Mouse (Mus musculus) limb, embryonic 11.5 days (tissue): ENCODE measurements around the gene Dtx1. TPM values are rescaled to one million over a fixed set of nuclear protein-coding genes. Genes with fewer than 3 reads are reported as not detected.

Experiments
- ATAC-seq: fragments of 200-750 bp; cut with Nextera tagmentation; 2 replicates; pipeline ENCODE4 v1.8.0; 2017; ENCODE audit warnings: low read depth; ENCODE audit not compliant: insufficient number of reproducible peaks, low FRiP score, low TSS enrichment
- DNase-seq: peaks from one replicate; pipeline ENCODE4 v3.0.0-alpha.2; 2015; ENCODE audit warnings: low spot score
- H3K27ac ChIP-seq: fragments of 300-500 bp; sonication (generic); replicated peaks from 2 replicates; pipeline ENCODE4 v1.5.1; 2014; ENCODE audit warnings: low read depth, mild to moderate bottlenecking, low read length
- H3K27me3 ChIP-seq: fragments of 300-500 bp; sonication (generic); 2 replicates; pipeline ENCODE4 v1.6.1; 2014; ENCODE audit warnings: mild to moderate bottlenecking, low read length, mixed read lengths; ENCODE audit not compliant: control insufficient read depth, insufficient read depth
- H3K36me3 ChIP-seq: fragments of 300-500 bp; sonication (generic); 2 replicates; pipeline ENCODE4 v1.6.1; 2014; ENCODE audit warnings: mild to moderate bottlenecking, low read length, moderate library complexity, mixed read lengths; ENCODE audit not compliant: control insufficient read depth, insufficient read depth
- H3K4me1 ChIP-seq: fragments of 300-500 bp; sonication (generic); 2 replicates; pipeline ENCODE4 v1.6.1; 2014; ENCODE audit warnings: low read length, mixed read lengths; ENCODE audit not compliant: control insufficient read depth, insufficient read depth
- H3K4me2 ChIP-seq: fragments of 300-500 bp; sonication (generic); 2 replicates; pipeline ENCODE4 v1.6.1; 2014; ENCODE audit warnings: low read depth, mild to moderate bottlenecking, moderate library complexity; ENCODE audit not compliant: severe bottlenecking
- H3K4me3 ChIP-seq: fragments of 300-500 bp; sonication (generic); 2 replicates; pipeline ENCODE4 v1.5.1; 2014; ENCODE audit warnings: low read depth, low read length
- H3K9ac ChIP-seq: fragments of 300-500 bp; sonication (generic); 2 replicates; pipeline ENCODE4 v1.6.1; 2014; ENCODE audit warnings: mild to moderate bottlenecking, low read length
- H3K9me3 ChIP-seq: fragments of 300-500 bp; sonication (generic); 2 replicates; pipeline ENCODE4 v1.6.1; 2016; ENCODE audit warnings: low read length; ENCODE audit not compliant: control insufficient read depth
- WGBS: fragments of 180-500 bp; shearing (Covaris S2); extraction: QIAGEN DNeasy Blood & Tissue Kit; methylation state at CpG from one replicate; pipeline ENCODE4 v1.1.7; 2014; 5-methylcytosine and 5-hydroxymethylcytosine counted together
- polyA plus RNA-seq: library from polyadenylated mRNA; unstranded; fragments of >200 nt; fragmentation: Nextera tagmentation; extraction: Ambion mirVana; gene quantifications from 2 replicates; pipeline ENCODE4 v1.2.1, GENCODE M21; 2014

Gene Dtx1
- 3.0 and 3.5 TPM in 2 replicates for polyA plus RNA-seq

GRCm38 (mm10) chr5:120711827-120712226 is at the start of gene Dtx1:
TSS of gene Dtx1 (minus strand) at chr5:120711927.
- Histone ChIP-seq H3K4me2 (peak within 1 kb of the TSS; percentile 55), H3K4me3 (peak within 1 kb of the TSS; percentile 49), H3K4me1 (peaks cover 11% of the 10 kb centered on the region), H3K36me3 (no peaks in the 10 kb centered on the region), H3K27ac (no peak within 1 kb of the TSS), H3K27me3 (peaks cover 58% of the 10 kb centered on the region), H3K9me3 (no peaks in the 10 kb centered on the region), H3K9ac (peak within 1 kb of the TSS; percentile 49)
- ATAC-seq (no peak), DNase-seq (no peak)
- 37% methylated on average over 3 of the region's 3 CpGs for WGBS

- WGBS, result 95% methylated on average over 4 of the region's 4 CpGs
- ATAC-seq, result no peak
- Histone ChIP-seq H3K9ac (no peak overlapping the region), H3K4me2 (no peak overlapping the region), H3K9me3 (no peaks in the 10 kb centered on the region), H3K27me3 (no peaks in the 10 kb centered on the region), H3K4me1 (no peaks in the 10 kb centered on the region), H3K27ac (no peak overlapping the region), H3K4me3 (no peak overlapping the region), H3K36me3 (no peaks in the 10 kb centered on the region)
- no peak for DNase-seq
Observed at GRCm38 (mm10) chr5:120754215-120754614, 42.5 kb upstream of the Dtx1 start.

GRCm38 (mm10) chr5:120752786-120753185 is 41.1 kb upstream of the Dtx1 start:
- Histone ChIP-seq H3K36me3 (no peaks in the 10 kb centered on the region), H3K27me3 (no peaks in the 10 kb centered on the region), H3K9me3 (no peaks in the 10 kb centered on the region), H3K9ac (no peak overlapping the region), H3K4me2 (no peak overlapping the region), H3K27ac (no peak overlapping the region), H3K4me1 (no peaks in the 10 kb centered on the region), H3K4me3 (no peak overlapping the region)
- ATAC-seq, result no peak
- WGBS, result 81% methylated on average over 3 of the region's 3 CpGs
- no peak for DNase-seq

GRCm38 (mm10) chr5:120751206-120751605 is 39.5 kb upstream of the Dtx1 start:
- no peak for ATAC-seq
- H3K36me3 ChIP-seq, result no peaks in the 10 kb centered on the region
- H3K9me3 ChIP-seq, result no peaks in the 10 kb centered on the region
- 73% methylated on average over 3 of the region's 3 CpGs for WGBS
- H3K4me3 ChIP-seq, result no peak overlapping the region
- no peak overlapping the region for H3K9ac ChIP-seq
- H3K4me1 ChIP-seq, result no peaks in the 10 kb centered on the region
- H3K4me2 ChIP-seq, result no peak overlapping the region
- no peak overlapping the region for H3K27ac ChIP-seq
- no peaks in the 10 kb centered on the region for H3K27me3 ChIP-seq
- DNase-seq, result no peak

- H3K27ac ChIP-seq, result no peak within 1 kb of the TSS
- WGBS, result 71% methylated on average over 5 of the region's 5 CpGs
- no peaks in the 10 kb centered on the region for H3K36me3 ChIP-seq
- H3K27me3 ChIP-seq, result no peaks in the 10 kb centered on the region
- H3K9me3 ChIP-seq, result no peaks in the 10 kb centered on the region
- H3K9ac ChIP-seq, result no peak within 1 kb of the TSS
- H3K4me2 ChIP-seq, result no peak within 1 kb of the TSS
- H3K4me1 ChIP-seq, result no peaks in the 10 kb centered on the region
- no peak for ATAC-seq
- H3K4me3 ChIP-seq, result no peak within 1 kb of the TSS
- no peak for DNase-seq
Observed at GRCm38 (mm10) chr5:120749688-120750087, 38.0 kb upstream of the Dtx1 start, which contains the start of gene Oas2. TSS of gene Oas2 (minus strand) at chr5:120749853.

- DNase-seq (peak; percentile 60), ATAC-seq (no peak)
- Histone ChIP-seq H3K4me3 (no peak overlapping the region), H3K9ac (no peak overlapping the region), H3K4me1 (no peaks in the 10 kb centered on the region), H3K27ac (no peak overlapping the region), H3K36me3 (no peaks in the 10 kb centered on the region), H3K27me3 (no peaks in the 10 kb centered on the region), H3K9me3 (no peaks in the 10 kb centered on the region), H3K4me2 (no peak overlapping the region)
- 12% methylated on average over 5 of the region's 5 CpGs for WGBS
Observed at GRCm38 (mm10) chr5:120746451-120746850, 34.7 kb upstream of the Dtx1 start.

GRCm38 (mm10) chr5:120742125-120742524 is 30.4 kb upstream of the Dtx1 start:
- 30% methylated on average over 4 of the region's 4 CpGs for WGBS
- H3K4me2 ChIP-seq, result no peak overlapping the region
- no peaks in the 10 kb centered on the region for H3K27me3 ChIP-seq
- H3K27ac ChIP-seq, result no peak overlapping the region
- ATAC-seq, result no peak
- DNase-seq, result peak; percentile 61
- H3K36me3 ChIP-seq, result no peaks in the 10 kb centered on the region
- H3K4me1 ChIP-seq, result no peaks in the 10 kb centered on the region
- H3K4me3 ChIP-seq, result no peak overlapping the region
- H3K9me3 ChIP-seq, result no peaks in the 10 kb centered on the region
- H3K9ac ChIP-seq, result no peak overlapping the region

GRCm38 (mm10) chr5:120734380-120734990 is 22.8 kb upstream of the Dtx1 start:
- 77% methylated on average over 14 of the region's 14 CpGs for WGBS
- H3K4me1 ChIP-seq, result no peaks in the 10 kb centered on the region
- no peaks in the 10 kb centered on the region for H3K36me3 ChIP-seq
- H3K9ac ChIP-seq, result no peak overlapping the region
- no peaks in the 10 kb centered on the region for H3K27me3 ChIP-seq
- ATAC-seq, result no peak
- no peak overlapping the region for H3K4me2 ChIP-seq
- no peaks in the 10 kb centered on the region for H3K9me3 ChIP-seq
- no peak overlapping the region for H3K27ac ChIP-seq
- no peak for DNase-seq
- H3K4me3 ChIP-seq, result no peak overlapping the region

GRCm38 (mm10) chr5:120733696-120734095 is 22.0 kb upstream of the Dtx1 start:
- no peak overlapping the region for H3K27ac ChIP-seq
- no peak for DNase-seq
- ATAC-seq, result no peak
- H3K9ac ChIP-seq, result no peak overlapping the region
- no peak overlapping the region for H3K4me3 ChIP-seq
- H3K27me3 ChIP-seq, result no peaks in the 10 kb centered on the region
- no peaks in the 10 kb centered on the region for H3K4me1 ChIP-seq
- H3K36me3 ChIP-seq, result no peaks in the 10 kb centered on the region
- no peak overlapping the region for H3K4me2 ChIP-seq
- H3K9me3 ChIP-seq, result no peaks in the 10 kb centered on the region
- WGBS, result 90% methylated on average over 3 of the region's 3 CpGs
